Mouse (Mus musculus): ENCODE data around the gene Acp7.

GRCm38 (mm10) chr7:28583570-28584344, 47.4 kb downstream of the Acp7 start:
- no peak for TF ChIP-seq POLR2A (IDR thresholded peaks at IDR 0.05; ENCODE audit: extremely low read depth, insufficient read depth, low read length)
- TF ChIP-seq CTCF (IDR thresholded peaks at IDR 0.05; ENCODE audit: low read depth, low read length): no peak
